Mouse (Mus musculus) liver, embryonic 15.5 days (tissue): ENCODE data around the gene Triobp. TPM values are rescaled to one million over a fixed set of nuclear protein-coding genes. Genes with fewer than 3 reads are reported as not detected.
A peak's percentile ranks its signal among the peaks of the same experiment; 100 is the strongest.

Experiments
- ATAC-seq: fragments of 200-750 bp; cut with Nextera tagmentation; 2 replicates; pipeline ENCODE4 v1.8.0; 2017; ENCODE audit warnings: moderate number of reproducible peaks, mild to moderate bottlenecking, moderate library complexity; ENCODE audit not compliant: insufficient read depth
- H3K27ac ChIP-seq: fragments of 300-500 bp; sonication (generic); replicated peaks from 2 replicates; pipeline ENCODE4 v1.5.1; 2015; ENCODE audit warnings: mild to moderate bottlenecking, inconsistent platforms
- H3K27me3 ChIP-seq: fragments of 300-500 bp; sonication (generic); 2 replicates; pipeline ENCODE4 v1.6.1; 2015; ENCODE audit warnings: mild to moderate bottlenecking, inconsistent platforms
- H3K36me3 ChIP-seq: fragments of 300-500 bp; sonication (generic); replicated peaks from 2 replicates; pipeline ENCODE4 v1.6.1; 2015; ENCODE audit warnings: moderate library complexity, mild to moderate bottlenecking, inconsistent platforms
- H3K4me1 ChIP-seq: fragments of 300-500 bp; sonication (generic); replicated peaks from 2 replicates; pipeline ENCODE4 v1.6.1; 2015; ENCODE audit warnings: inconsistent platforms
- H3K4me2 ChIP-seq: fragments of 300-500 bp; sonication (generic); 2 replicates; pipeline ENCODE4 v1.6.1; 2015; ENCODE audit warnings: moderate library complexity, mild to moderate bottlenecking, inconsistent platforms
- H3K4me3 ChIP-seq: fragments of 300-500 bp; sonication (generic); replicated peaks from 2 replicates; pipeline ENCODE4 v1.5.1; 2015; ENCODE audit warnings: mild to moderate bottlenecking, inconsistent platforms
- H3K9ac ChIP-seq: fragments of 300-500 bp; sonication (generic); 2 replicates; pipeline ENCODE4 v1.6.1; 2015; ENCODE audit warnings: moderate library complexity, mild to moderate bottlenecking, inconsistent platforms
- H3K9me3 ChIP-seq: fragments of 300-500 bp; sonication (generic); replicated peaks from 2 replicates; pipeline ENCODE4 v1.6.1; 2016; ENCODE audit warnings: inconsistent platforms
- WGBS: fragments of 180-500 bp; shearing (Covaris S2); methylation state at CpG from one replicate; pipeline ENCODE4 v1.1.7; 2015; ENCODE audit warnings: mixed read lengths; ENCODE audit not compliant: insufficient replicate concordance; 5-methylcytosine and 5-hydroxymethylcytosine counted together
- polyA plus RNA-seq: library from polyadenylated mRNA; unstranded; fragments of >200 nt; fragmentation: Nextera tagmentation; extraction: Ambion mirVana; gene quantifications from 2 replicates; pipeline ENCODE4 v1.2.1, GENCODE M21; 2015

Triobp gene
- polyA plus RNA-seq, 1 experiment from 2014 or later: 20.2 TPM

- WGBS: 6% methylated on average over 20 of the region's 20 CpGs
- Histone ChIP-seq H3K4me2 (peak within 1 kb of the TSS; percentile 92), H3K27me3 (no peaks in the 10 kb centered on the region), H3K4me1 (peaks cover 84% of the 10 kb centered on the region), H3K9ac (peak within 1 kb of the TSS; percentile 58), H3K4me3 (peak within 1 kb of the TSS; percentile 59), H3K9me3 (no peaks in the 10 kb centered on the region), H3K36me3 (peaks cover 10% of the 10 kb centered on the region; the same call in 1 of the 2 replicates), H3K27ac (peak within 1 kb of the TSS; percentile 98)
- ATAC-seq: peak; percentile 38
These were observed 21.3 kb upstream of the Triobp start, which contains the start of gene Lgals1 for GRCm38 (mm10) chr15:78926021-78926919. TSS of gene Lgals1 (plus strand) at chr15:78926725.

GRCm38 (mm10) chr15:78927021-78927787 is 20.3 kb upstream of the Triobp start:
- 6% methylated on average over 15 of the region's 15 CpGs for WGBS
- peaks cover 84% of the 10 kb centered on the region for H3K4me1 ChIP-seq
- H3K9ac ChIP-seq: peak overlapping the region; percentile 58
- ATAC-seq: no peak
- peak overlapping the region; percentile 92 for H3K4me2 ChIP-seq
- H3K9me3 ChIP-seq: no peaks in the 10 kb centered on the region
- H3K27ac ChIP-seq: peak overlapping the region; percentile 98
- H3K36me3 ChIP-seq: peaks cover 10% of the 10 kb centered on the region; the same call in 1 of the 2 replicates
- H3K27me3 ChIP-seq: no peaks in the 10 kb centered on the region
- H3K4me3 ChIP-seq: peak overlapping the region; percentile 59

- ATAC-seq: 0 out of 2 replicates have a peak, but pooled peaks have one; percentile 3
- H3K27ac ChIP-seq: peak overlapping the region; percentile 98
- WGBS: under 1% methylated on average over 27 of the region's 35 CpGs
These were observed 19.6 kb upstream of the Triobp start for GRCm38 (mm10) chr15:78927788-78928457.

GRCm38 (mm10) chr15:78928539-78928938 is 19.0 kb upstream of the Triobp start:
- Histone ChIP-seq H3K9me3 (no peaks in the 10 kb centered on the region), H3K27me3 (no peaks in the 10 kb centered on the region), H3K4me3 (peak overlapping the region; percentile 59), H3K9ac (peak overlapping the region; percentile 58; the same call in 1 of the 2 replicates), H3K4me2 (peak overlapping the region; percentile 92), H3K36me3 (peaks cover 10% of the 10 kb centered on the region; the same call in 1 of the 2 replicates), H3K4me1 (peaks cover 80% of the 10 kb centered on the region), H3K27ac (peak overlapping the region; percentile 98)
- no peak for ATAC-seq
- WGBS: 43% methylated on average over 8 of the region's 8 CpGs

More at GRCm38 (mm10) chr15:78927788-78928457, 19.6 kb upstream of the Triobp start:
- Histone ChIP-seq H3K4me3 (peak overlapping the region; percentile 59), H3K27me3 (no peaks in the 10 kb centered on the region), H3K9ac (peak overlapping the region; percentile 58), H3K4me2 (peak overlapping the region; percentile 92), H3K4me1 (peaks cover 81% of the 10 kb centered on the region), H3K36me3 (peaks cover 10% of the 10 kb centered on the region; the same call in 1 of the 2 replicates), H3K9me3 (no peaks in the 10 kb centered on the region)

GRCm38 (mm10) chr15:78930192-78930706 is 17.3 kb upstream of the Triobp start:
- peaks cover 73% of the 10 kb centered on the region for H3K4me1 ChIP-seq
- no peak overlapping the region for H3K4me3 ChIP-seq
- H3K36me3 ChIP-seq: peaks cover 10% of the 10 kb centered on the region; the same call in 1 of the 2 replicates
- H3K9ac ChIP-seq: no peak overlapping the region
- peak overlapping the region; percentile 56; the same call in 1 of the 2 replicates for H3K27ac ChIP-seq
- H3K4me2 ChIP-seq: no peak overlapping the region
- no peak for ATAC-seq
- H3K27me3 ChIP-seq: no peaks in the 10 kb centered on the region
- 86% methylated on average over 6 of the region's 6 CpGs for WGBS
- H3K9me3 ChIP-seq: no peaks in the 10 kb centered on the region

GRCm38 (mm10) chr15:78930801-78931426 is 16.6 kb upstream of the Triobp start:
- Histone ChIP-seq H3K27ac (peak overlapping the region; percentile 56), H3K9ac (no peak overlapping the region), H3K4me2 (no peak overlapping the region), H3K4me3 (no peak overlapping the region), H3K4me1 (peaks cover 73% of the 10 kb centered on the region), H3K36me3 (peaks cover 10% of the 10 kb centered on the region; the same call in 1 of the 2 replicates), H3K9me3 (no peaks in the 10 kb centered on the region), H3K27me3 (no peaks in the 10 kb centered on the region)
- no peak for ATAC-seq
- 85% methylated on average over 7 of the region's 7 CpGs for WGBS

- no peak overlapping the region for H3K9ac ChIP-seq
- H3K27ac ChIP-seq: peak overlapping the region; percentile 56
- no peak overlapping the region for H3K4me3 ChIP-seq
- ATAC-seq: peak; percentile 16; the same call in 1 of the 2 replicates
- peaks cover 12% of the 10 kb centered on the region; the same call in 1 of the 2 replicates for H3K36me3 ChIP-seq
- no peak overlapping the region for H3K4me2 ChIP-seq
- no peaks in the 10 kb centered on the region for H3K9me3 ChIP-seq
- no peaks in the 10 kb centered on the region for H3K27me3 ChIP-seq
- peaks cover 73% of the 10 kb centered on the region for H3K4me1 ChIP-seq
- WGBS: 2% methylated on average over 3 of the region's 3 CpGs
These were observed 15.9 kb upstream of the Triobp start for GRCm38 (mm10) chr15:78931577-78931976.

GRCm38 (mm10) chr15:78934784-78935320 is 12.7 kb upstream of the Triobp start, which contains the start of gene Nol12:
TSS of gene Nol12 (plus strand) at chr15:78934933.
- Histone ChIP-seq H3K4me3 (peak within 1 kb of the TSS; percentile 85), H3K4me1 (peaks cover 59% of the 10 kb centered on the region), H3K27ac (peak within 1 kb of the TSS; percentile 81), H3K27me3 (no peaks in the 10 kb centered on the region), H3K9me3 (no peaks in the 10 kb centered on the region), H3K4me2 (peak within 1 kb of the TSS; percentile 76), H3K36me3 (peaks cover 38% of the 10 kb centered on the region), H3K9ac (peak within 1 kb of the TSS; percentile 76)
- WGBS: under 1% methylated on average over 42 of the region's 42 CpGs
- peak; percentile 79 for ATAC-seq

GRCm38 (mm10) chr15:78936403-78936802 is 11.1 kb upstream of the Triobp start:
- Histone ChIP-seq H3K4me1 (peaks cover 51% of the 10 kb centered on the region), H3K27me3 (no peaks in the 10 kb centered on the region), H3K27ac (peak overlapping the region; percentile 81), H3K36me3 (peaks cover 50% of the 10 kb centered on the region), H3K9ac (peak overlapping the region; percentile 76), H3K4me3 (peak overlapping the region; percentile 85), H3K9me3 (no peaks in the 10 kb centered on the region), H3K4me2 (peak overlapping the region; percentile 76)
- 65% methylated on average over 12 of the region's 12 CpGs for WGBS
- peak; percentile 58 for ATAC-seq
